Mouse (Mus musculus) hindbrain, embryonic 10.5 days (tissue): ENCODE data around the gene Egfl6. TPM values are rescaled to one million over a fixed set of nuclear protein-coding genes. Genes with fewer than 3 reads are reported as not detected.

Experiments used
- DNase-seq: peaks from one replicate; pipeline ENCODE4 v3.0.0-alpha.2; 2017; ENCODE audit warnings: low spot score
- H3K27ac ChIP-seq: fragments of 300-500 bp; sonication (generic); 2 replicates; pipeline ENCODE4 v1.5.1; 2016; ENCODE audit warnings: mild to moderate bottlenecking, moderate library complexity
- H3K27me3 ChIP-seq: fragments of 300-500 bp; sonication (generic); 2 replicates; pipeline ENCODE4 v1.6.1; 2016; ENCODE audit warnings: mild to moderate bottlenecking; ENCODE audit not compliant: poor library complexity, insufficient read depth, severe bottlenecking
- H3K36me3 ChIP-seq: fragments of 300-500 bp; sonication (generic); 2 replicates; pipeline ENCODE4 v1.6.1; 2016; ENCODE audit warnings: mild to moderate bottlenecking, moderate library complexity
- H3K4me1 ChIP-seq: fragments of 300-500 bp; sonication (generic); replicated peaks from 2 replicates; pipeline ENCODE4 v1.6.1; 2016; ENCODE audit warnings: mild to moderate bottlenecking
- H3K4me3 ChIP-seq: fragments of 300-500 bp; sonication (generic); 2 replicates; pipeline ENCODE4 v1.5.1; 2016; ENCODE audit warnings: mild to moderate bottlenecking, moderate library complexity
- H3K9me3 ChIP-seq: fragments of 300-500 bp; sonication (generic); 2 replicates; pipeline ENCODE4 v1.6.1; 2016; ENCODE audit warnings: mild to moderate bottlenecking, moderate library complexity
- WGBS: fragments of 180-500 bp; shearing (Covaris S2); methylation state at CpG from one replicate; pipeline ENCODE4 v1.1.7; 2016; 5-methylcytosine and 5-hydroxymethylcytosine counted together
- polyA plus RNA-seq: library from polyadenylated mRNA; unstranded; fragments of >200 nt; fragmentation: Nextera tagmentation; extraction: Ambion mirVana; gene quantifications from 2 replicates; pipeline ENCODE4 v1.2.1, GENCODE M21; 2016

Gene Egfl6
- polyA plus RNA-seq, 1 experiment from 2014 or later: 3.2 TPM

GRCm38 (mm10) chrX:166512071-166512470 is 73.4 kb downstream of the Egfl6 start:
- Histone ChIP-seq H3K27ac (no peak overlapping the region), H3K36me3 (no peaks in the 10 kb centered on the region), H3K4me1 (0 out of 2 replicates have a peak, but pooled peaks cover 5% of the 10 kb centered on the region), H3K4me3 (no peak overlapping the region), H3K27me3 (peaks cover 29% of the 10 kb centered on the region), H3K9me3 (no peaks in the 10 kb centered on the region)
- DNase-seq: no peak
- 90% methylated on average over 4 of the region's 4 CpGs for WGBS

- H3K4me3 ChIP-seq: no peak overlapping the region
- no peaks in the 10 kb centered on the region for H3K9me3 ChIP-seq
- H3K4me1 ChIP-seq: 0 out of 2 replicates have a peak, but pooled peaks cover 5% of the 10 kb centered on the region
- H3K36me3 ChIP-seq: no peaks in the 10 kb centered on the region
- 0 out of 2 replicates have a peak overlapping the region, but pooled peaks have one; percentile 97 for H3K27ac ChIP-seq
- peaks cover 27% of the 10 kb centered on the region for H3K27me3 ChIP-seq
- no peak for DNase-seq
These were observed 74.4 kb downstream of the Egfl6 start for GRCm38 (mm10) chrX:166511107-166511506.

- Histone ChIP-seq H3K27me3 (peaks cover 19% of the 10 kb centered on the region), H3K4me3 (peak overlapping the region; percentile 63), H3K4me1 (0 out of 2 replicates have a peak, but pooled peaks cover 5% of the 10 kb centered on the region), H3K36me3 (peaks cover 8% of the 10 kb centered on the region; the same call in 1 of the 2 replicates), H3K9me3 (no peaks in the 10 kb centered on the region), H3K27ac (peak overlapping the region; percentile 97)
- WGBS: 26% methylated on average over 64 of the region's 65 CpGs
- DNase-seq: peak; percentile 92
These were observed 75.5 kb downstream of the Egfl6 start for GRCm38 (mm10) chrX:166509761-166510738.

GRCm38 (mm10) chrX:166504421-166504820 is 81.1 kb downstream of the Egfl6 start:
- Histone ChIP-seq H3K4me3 (no peak overlapping the region), H3K36me3 (peaks cover 27% of the 10 kb centered on the region), H3K4me1 (0 out of 2 replicates have a peak, but pooled peaks cover 4% of the 10 kb centered on the region), H3K27me3 (peaks cover 24% of the 10 kb centered on the region; the same call in 1 of the 2 replicates), H3K9me3 (no peaks in the 10 kb centered on the region), H3K27ac (no peak overlapping the region)
- no peak for DNase-seq
- WGBS: 57% methylated on average over 2 of the region's 2 CpGs

- DNase-seq: no peak
- no peaks in the 10 kb centered on the region for H3K4me1 ChIP-seq
- WGBS: 72% methylated on average over 1 of the region's 1 CpGs
- H3K4me3 ChIP-seq: no peak overlapping the region
- no peak overlapping the region for H3K27ac ChIP-seq
- peaks cover 17% of the 10 kb centered on the region for H3K36me3 ChIP-seq
- H3K9me3 ChIP-seq: no peaks in the 10 kb centered on the region
- H3K27me3 ChIP-seq: peaks cover 20% of the 10 kb centered on the region; the same call in 1 of the 2 replicates
These were observed 85.9 kb downstream of the Egfl6 start for GRCm38 (mm10) chrX:166499496-166500190.

- Histone ChIP-seq H3K36me3 (peaks cover 6% of the 10 kb centered on the region; the same call in 1 of the 2 replicates), H3K4me1 (no peaks in the 10 kb centered on the region), H3K4me3 (no peak overlapping the region), H3K27me3 (peaks cover 9% of the 10 kb centered on the region; the same call in 1 of the 2 replicates), H3K9me3 (no peaks in the 10 kb centered on the region), H3K27ac (no peak overlapping the region)
- no peak for DNase-seq
- WGBS: 56% methylated on average over 4 of the region's 4 CpGs
These were observed 87.7 kb downstream of the Egfl6 start for GRCm38 (mm10) chrX:166497771-166498170.

- Histone ChIP-seq H3K36me3 (no peaks in the 10 kb centered on the region), H3K27me3 (0 out of 2 replicates have a peak, but pooled peaks cover 3% of the 10 kb centered on the region), H3K27ac (no peak overlapping the region), H3K4me1 (no peaks in the 10 kb centered on the region), H3K4me3 (no peak overlapping the region), H3K9me3 (no peaks in the 10 kb centered on the region)
- 99% methylated on average over 2 of the region's 2 CpGs for WGBS
- DNase-seq: no peak
These were observed 90.5 kb downstream of the Egfl6 start for GRCm38 (mm10) chrX:166495052-166495451.

- no peaks in the 10 kb centered on the region for H3K9me3 ChIP-seq
- H3K27me3 ChIP-seq: peaks cover 27% of the 10 kb centered on the region
- H3K27ac ChIP-seq: peak within 1 kb of the TSS; percentile 92
- no peaks in the 10 kb centered on the region for H3K4me1 ChIP-seq
- WGBS: 18% methylated on average over 41 of the region's 41 CpGs
- H3K36me3 ChIP-seq: peaks cover 11% of the 10 kb centered on the region
- peak; percentile 95 for DNase-seq
- H3K4me3 ChIP-seq: peak within 1 kb of the TSS; percentile 66
These were observed 106.0 kb downstream of the Egfl6 start, which contains the start of gene Rab9 for GRCm38 (mm10) chrX:166479365-166479983. TSS of gene Rab9 (minus strand) at chrX:166479867.

GRCm38 (mm10) chrX:166478631-166479364 is 106.7 kb downstream of the Egfl6 start:
- Histone ChIP-seq H3K4me3 (peak overlapping the region; percentile 66), H3K27me3 (peaks cover 30% of the 10 kb centered on the region), H3K36me3 (peaks cover 11% of the 10 kb centered on the region), H3K4me1 (no peaks in the 10 kb centered on the region), H3K27ac (peak overlapping the region; percentile 92), H3K9me3 (no peaks in the 10 kb centered on the region)
- no peak for DNase-seq
- WGBS: 19% methylated on average over 28 of the region's 28 CpGs

- Histone ChIP-seq H3K27ac (no peak overlapping the region), H3K9me3 (no peaks in the 10 kb centered on the region), H3K4me1 (no peaks in the 10 kb centered on the region), H3K4me3 (no peak overlapping the region), H3K36me3 (peaks cover 11% of the 10 kb centered on the region), H3K27me3 (peaks cover 20% of the 10 kb centered on the region)
- DNase-seq: no peak
- WGBS: 84% methylated on average over 6 of the region's 6 CpGs
These were observed 108.1 kb downstream of the Egfl6 start for GRCm38 (mm10) chrX:166477393-166477792.
